Mouse (Mus musculus) embryo, embryonic 10.5 days (tissue): ENCODE measurements around the gene Mrpl55.
A peak's percentile ranks its signal among the peaks of the same experiment; 100 is the strongest.
"Not testable (repeated sequence)": the region's sequence is repeated elsewhere in the genome, so short reads cannot be mapped to it uniquely, and the experiment has no call there.

ENCODE experiments used
- DNase-seq: peaks from one replicate; pipeline ENCODE4 v3.0.0-alpha.2; 2015; ENCODE audit warnings: low spot score

The Mrpl55 gene

DNA sequence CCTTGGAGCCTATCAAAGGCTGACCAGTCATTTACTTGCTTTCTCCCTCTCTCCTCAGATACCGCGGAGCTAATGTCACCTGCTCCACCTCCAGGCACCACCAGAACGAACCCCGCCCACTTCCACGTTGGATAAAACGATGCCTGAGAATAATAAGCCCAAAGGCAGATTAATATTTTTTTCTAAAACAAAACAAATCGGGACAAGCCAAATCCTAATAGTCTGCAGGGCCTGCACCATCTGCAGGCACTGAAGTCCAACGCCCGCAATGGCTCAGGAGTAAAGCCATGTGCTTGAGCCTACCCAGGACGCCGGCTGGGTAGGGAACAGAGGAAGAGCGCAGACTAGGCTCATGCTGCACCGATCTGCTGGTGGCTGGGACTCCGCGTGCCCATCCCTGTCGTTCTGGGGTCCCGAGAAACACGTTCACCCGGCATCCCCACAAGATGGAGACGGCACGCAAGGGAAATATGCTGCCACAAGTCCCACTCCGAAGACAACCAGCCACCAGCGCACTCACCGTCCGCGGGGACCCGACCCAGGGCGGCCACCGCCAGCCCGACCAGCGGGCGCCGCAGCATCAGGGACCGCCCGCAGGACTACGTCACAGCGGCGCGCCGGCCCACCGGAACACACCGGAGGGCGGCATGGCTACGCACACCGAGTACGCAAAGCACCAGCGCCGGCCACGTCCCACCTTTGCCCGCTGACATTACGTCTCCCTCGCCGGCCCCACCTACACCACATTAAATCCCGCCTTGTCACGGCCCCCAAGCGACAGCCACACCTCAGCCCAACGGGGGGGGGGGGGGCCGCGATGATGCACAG, 10.8 kb upstream of the Mrpl55 start:
- DNase-seq, result peak; percentile 92

DNA sequence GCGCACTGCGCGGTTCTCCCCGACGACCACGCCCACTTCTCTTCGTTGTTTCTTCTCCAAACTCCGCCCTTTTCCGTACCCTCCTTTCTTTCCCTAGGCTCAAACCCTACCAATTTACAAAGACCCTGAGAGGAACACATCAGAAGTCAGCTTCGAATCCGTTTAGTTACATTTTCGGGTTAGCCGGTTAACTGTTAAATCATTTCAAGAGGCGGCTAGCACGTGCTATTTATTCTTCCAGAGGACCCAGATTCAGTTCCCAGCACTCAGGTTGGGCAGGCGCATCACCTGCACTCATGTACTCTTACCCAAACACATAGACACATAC, 10.3 kb upstream of the Mrpl55 start, which contains the start of gene Guk1:
TSS of gene Guk1 (minus strand) at position 154 of the 328 bp plus-strand sequence.
- DNase-seq, result no peak

GRCm38 (mm10) chr11:59196230-59196629, 6.1 kb upstream of the Mrpl55 start:
- no peak for DNase-seq

DNA sequence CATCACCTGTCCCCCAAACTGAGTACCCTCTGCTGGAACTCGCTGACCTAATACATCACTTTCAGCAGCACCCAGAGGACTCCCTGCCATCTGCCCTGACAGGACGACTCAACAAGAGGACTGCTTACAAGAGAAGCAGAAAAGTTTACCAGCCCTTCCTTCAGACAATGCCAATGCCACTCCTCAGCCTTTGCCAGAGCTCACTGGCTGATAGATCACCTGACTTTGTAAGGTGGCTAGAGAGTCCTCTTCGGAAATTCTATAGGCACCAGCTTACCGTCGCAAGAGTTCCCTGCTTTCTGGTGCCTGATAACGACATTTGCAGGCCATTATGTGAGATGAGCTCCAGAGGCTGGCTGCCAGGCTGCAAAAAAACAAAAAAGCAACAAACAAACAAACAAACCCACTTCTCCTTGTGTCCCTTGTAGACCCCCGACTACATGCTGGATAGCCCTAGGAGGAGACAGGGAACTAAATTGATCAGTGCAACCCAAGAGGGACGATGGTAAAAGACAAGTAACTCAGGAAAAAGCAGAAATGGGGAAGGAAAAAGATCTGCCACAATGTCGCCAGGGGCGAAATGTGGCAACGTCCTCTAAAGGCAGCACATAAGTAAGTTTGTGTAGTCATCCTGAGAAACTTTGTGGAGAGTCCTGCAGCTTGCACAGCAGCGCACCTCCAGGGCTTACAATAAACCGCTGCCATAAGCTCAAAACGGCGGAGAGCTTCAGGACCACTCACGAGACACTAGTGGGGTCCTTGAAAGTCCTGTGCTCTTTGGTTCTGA, 877 bp upstream of the Mrpl55 start:
- no peak for DNase-seq

DNA sequence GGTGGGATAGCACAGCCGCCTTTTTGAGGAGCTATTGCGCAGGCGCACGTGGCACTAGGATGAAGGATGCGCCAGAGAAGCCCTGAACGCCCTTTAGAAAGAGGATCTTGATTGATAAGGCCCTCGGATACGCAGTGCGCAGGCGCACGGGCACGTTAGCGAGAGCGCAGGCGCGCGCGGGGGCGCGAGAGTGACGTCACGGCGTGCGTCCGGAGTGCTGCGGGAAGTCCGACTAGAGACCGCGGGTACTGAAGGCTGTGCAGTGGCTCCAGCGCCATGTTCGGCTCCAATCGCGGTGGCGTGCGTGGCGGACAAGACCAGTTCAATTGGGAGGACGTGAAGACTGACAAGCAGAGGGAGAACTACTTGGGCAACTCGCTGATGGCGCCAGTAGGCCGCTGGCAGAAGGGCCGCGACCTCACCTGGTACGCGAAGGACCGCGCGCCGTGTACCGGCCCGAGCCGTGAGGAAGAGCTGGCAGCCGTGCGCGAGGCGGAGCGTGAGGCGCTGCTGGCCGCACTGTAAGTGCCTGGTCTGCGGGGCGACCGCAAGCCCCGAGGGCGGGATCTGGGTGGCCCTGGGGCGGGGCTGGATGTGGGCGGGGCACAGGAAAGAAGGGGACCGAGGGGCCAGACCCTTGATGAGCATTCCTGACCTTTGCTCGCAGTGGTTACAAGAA, 6.0 kb downstream of the Mrpl55 start, which contains the start of gene 2310033P09Rik:
TSS of gene 2310033P09Rik (plus strand) at position 169 of the 679 bp plus-strand sequence.
- peak; percentile 96 for DNase-seq

DNA sequence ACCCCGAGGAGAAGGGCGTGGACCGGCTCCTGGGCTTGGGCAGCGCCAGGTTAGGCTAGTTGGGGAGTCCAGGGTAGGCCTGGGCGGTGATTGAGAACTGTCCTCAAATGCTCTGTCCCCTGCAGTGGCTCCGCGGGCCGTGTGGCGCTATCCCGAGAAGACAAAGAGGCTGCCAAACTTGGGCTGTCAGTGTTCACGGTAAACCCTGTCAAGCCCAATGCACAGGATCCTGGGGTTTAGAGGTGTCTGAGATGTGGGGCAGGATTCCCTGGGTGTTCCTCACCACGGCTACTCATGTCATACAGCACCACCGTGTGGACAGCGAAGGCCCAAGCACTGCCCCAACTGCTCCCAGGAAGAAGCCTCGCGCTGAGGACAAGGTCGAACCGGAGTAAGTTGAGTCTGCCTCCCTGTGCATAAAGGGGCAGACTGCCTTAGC, 6.7 kb downstream of the Mrpl55 start:
- DNase-seq, result peak; percentile 81

DNA sequence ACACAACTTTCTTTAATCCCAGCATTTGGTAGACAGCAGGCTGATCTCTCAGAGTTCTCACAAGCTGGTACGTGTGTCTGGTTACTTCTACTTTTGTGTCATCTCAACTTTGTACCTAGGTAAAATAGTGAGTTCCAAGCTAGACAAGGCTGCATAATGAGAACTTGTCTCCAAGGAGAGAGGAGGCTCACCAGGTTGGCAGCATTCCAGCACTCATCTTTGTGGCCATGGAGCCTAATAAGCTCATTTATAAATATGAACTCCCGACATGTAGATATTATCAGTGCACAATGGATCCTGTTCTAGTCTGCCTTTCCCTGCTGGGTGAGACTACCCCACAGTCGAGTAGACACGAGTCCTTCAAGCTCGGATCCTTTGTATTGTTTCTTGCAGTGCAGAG, 7.3 kb downstream of the Mrpl55 start:
- no peak for DNase-seq

DNA sequence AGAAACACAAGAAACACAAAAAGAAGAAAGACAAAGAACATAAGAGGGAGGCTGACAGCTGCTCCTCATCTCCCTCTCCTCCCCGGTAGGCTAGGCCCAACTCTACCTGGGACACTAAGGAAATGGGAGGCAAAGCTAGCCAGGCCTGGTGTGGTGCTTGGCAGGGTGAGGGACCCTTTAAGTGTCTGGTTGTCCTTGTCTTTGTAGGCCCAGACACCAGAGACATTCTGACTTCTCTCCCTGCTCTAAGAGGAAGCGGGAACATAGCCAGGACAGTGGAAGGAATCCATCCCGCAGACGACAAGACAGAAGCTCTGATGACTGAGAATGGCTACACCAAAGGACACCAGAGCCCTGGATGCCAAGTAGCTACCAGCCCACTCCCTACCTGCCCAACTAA, 7.7 kb downstream of the Mrpl55 start:
- no peak for DNase-seq

- not testable (repeated sequence) for DNase-seq
Observed at GRCm38 (mm10) chr11:59211561-59211960, 9.3 kb downstream of the Mrpl55 start.

DNA sequence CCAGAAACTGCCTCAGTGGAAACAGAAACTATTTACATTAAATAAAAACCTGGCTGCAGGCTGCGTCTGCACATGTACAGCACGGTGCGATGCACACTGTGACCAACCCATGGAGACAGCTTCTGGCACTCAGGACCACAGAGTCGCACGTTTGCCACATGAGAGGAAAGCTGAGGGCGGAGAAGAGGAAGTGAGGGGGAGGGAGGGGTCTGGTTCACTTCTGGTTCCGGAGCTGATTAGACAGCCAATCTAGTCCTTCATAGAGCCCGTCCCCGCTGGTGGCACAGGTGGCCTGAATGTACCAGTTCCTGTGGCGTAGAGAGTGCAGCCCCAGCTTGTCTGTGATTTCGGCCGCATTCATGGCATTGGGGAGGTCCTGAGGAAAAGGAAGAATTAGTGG, 10.0 kb downstream of the Mrpl55 start:
- not testable (repeated sequence) for DNase-seq

- DNase-seq, result no peak
Observed at GRCm38 (mm10) chr11:59212892-59213494, 10.7 kb downstream of the Mrpl55 start.

GRCm38 (mm10) chr11:59216955-59217354, 14.7 kb downstream of the Mrpl55 start:
- no peak for DNase-seq

DNA sequence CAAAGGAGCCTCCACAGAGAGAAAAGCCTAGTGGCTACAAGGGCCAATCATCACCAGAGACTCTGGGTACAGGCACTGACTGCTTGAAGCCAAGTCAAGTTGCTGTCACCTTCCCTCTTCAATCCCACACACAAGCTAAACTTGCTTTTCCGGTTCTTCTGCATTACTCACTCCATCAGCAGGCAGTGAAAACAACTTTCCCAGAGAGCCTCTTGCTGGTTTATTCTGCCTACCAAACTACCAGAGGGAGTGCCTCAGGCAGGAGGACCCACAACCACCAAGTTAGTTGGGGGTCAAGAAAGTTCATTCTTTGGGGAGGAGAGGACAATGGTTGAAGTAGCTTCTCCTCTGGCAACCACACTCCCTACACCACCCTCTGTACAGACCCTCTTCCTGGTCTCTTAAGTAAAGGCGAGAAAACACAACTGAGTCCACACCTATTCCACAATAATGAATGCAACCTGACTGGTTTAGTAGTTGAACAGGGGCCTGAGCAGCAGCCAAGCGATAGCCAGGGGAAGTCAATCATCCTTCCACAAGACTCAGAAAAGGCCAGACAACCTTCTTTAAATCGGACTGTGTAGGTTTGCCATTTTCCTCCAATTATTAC, 16.2 kb downstream of the Mrpl55 start:
- no peak for DNase-seq

DNA sequence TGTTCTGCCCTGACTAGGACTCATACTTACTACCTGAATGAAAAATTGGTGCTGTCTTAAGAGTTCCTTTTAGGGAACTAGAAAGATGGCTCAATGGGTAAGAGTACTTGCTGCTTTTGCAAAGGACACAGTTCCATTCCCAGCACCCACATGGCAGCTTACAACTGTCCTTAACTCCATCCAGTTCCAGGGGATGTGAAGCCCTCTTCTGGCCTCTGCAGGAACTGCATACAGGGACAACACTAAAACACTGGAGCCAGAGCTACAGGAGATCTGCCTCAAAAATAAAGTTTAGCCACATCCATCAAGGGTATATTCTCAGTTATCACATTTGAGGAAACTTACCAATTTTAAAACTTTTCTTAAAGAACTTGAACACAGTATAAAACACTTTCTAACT, 16.8 kb downstream of the Mrpl55 start:
- peak; percentile 48 for DNase-seq

GRCm38 (mm10) chr11:59221604-59222003, 19.3 kb downstream of the Mrpl55 start:
- DNase-seq, result no peak

GRCm38 (mm10) chr11:59222306-59222705, 20.0 kb downstream of the Mrpl55 start:
- no peak for DNase-seq

DNA sequence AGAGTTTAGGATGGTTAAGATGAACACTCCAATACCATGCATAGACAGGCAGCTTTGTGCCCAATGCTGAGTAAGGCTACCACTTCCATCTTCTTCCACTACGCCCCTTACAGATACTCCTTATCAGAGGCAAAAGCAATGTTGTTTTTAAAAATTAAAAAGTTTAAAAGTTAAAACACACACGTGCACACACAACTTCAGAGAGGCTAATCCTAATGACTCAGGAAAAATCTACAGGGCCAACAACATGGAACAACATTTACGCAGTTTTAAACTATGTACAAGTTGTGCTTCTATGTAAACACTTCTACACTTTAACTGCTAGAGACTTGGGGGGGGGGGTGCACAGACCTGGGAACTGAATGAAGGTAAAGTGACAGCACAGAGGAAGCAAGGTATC, 21.7 kb downstream of the Mrpl55 start:
- no peak for DNase-seq

- no peak for DNase-seq
Observed at GRCm38 (mm10) chr11:59224470-59224869, 22.2 kb downstream of the Mrpl55 start.

- no peak for DNase-seq
Observed at GRCm38 (mm10) chr11:59225167-59225566, 22.9 kb downstream of the Mrpl55 start.

- no peak for DNase-seq
Observed at GRCm38 (mm10) chr11:59226251-59226650, 24.0 kb downstream of the Mrpl55 start.

- peak; percentile 25 for DNase-seq
Observed at GRCm38 (mm10) chr11:59226787-59227603, 24.7 kb downstream of the Mrpl55 start.
